ENCODE assay signal across 1 mouse cellular context in genomic region chr17:33920282-33921097, GRCm38 (mm10).
TF ChIP-seq lines count a peak whose summit lies in the region.

No protein-coding gene starts in this region.

TF ChIP-seq in C2C12, 6 proteins besides CTCF, POLR2A, EP300 and RAD21:
- TF ChIP-seq MYOD1 (IDR thresholded peaks at IDR 0.05; ENCODE audit: control insufficient read depth, insufficient read length, low read depth) (peak; percentile 47), FOSL1 (IDR thresholded peaks at IDR 0.05; ENCODE audit: insufficient read depth, low read length, poor library complexity, severe bottlenecking) (no peak), CEBPB (IDR thresholded peaks at IDR 0.05; ENCODE audit: low read depth) (no peak), MYOG (IDR thresholded peaks at IDR 0.05; ENCODE audit: control insufficient read depth, extremely low read depth, insufficient read length) (no peak)
